Mouse (Mus musculus) layer of hippocampus, adult 2 months (tissue): ENCODE data around the gene Cdh22. TPM values are rescaled to one million over a fixed set of nuclear protein-coding genes. Genes with fewer than 3 reads are reported as not detected.

Experiments used
- DNase-seq, 2 experiments: peaks; one replicate each; pipeline ENCODE4 v3.0.0; 2022; ENCODE audit warnings: low spot score in 2 of 2
- H3K27ac ChIP-seq: fragments of 200-600 bp; 2 replicates; pipeline ENCODE4 v1.8.1; 2022
- H3K4me3 ChIP-seq: fragments of 200-600 bp; 2 replicates; pipeline ENCODE4 v1.8.1; 2022; ENCODE audit warnings: mild to moderate bottlenecking
- CTCF ChIP-seq: fragments of 200-600 bp; conservative IDR thresholded peaks from 2 replicates; pipeline ENCODE4 v1.8.1; 2022; ENCODE audit warnings: antibody characterized with exemption, mild to moderate bottlenecking, moderate library complexity
- total RNA-seq, 2 experiments: library from RNA; stranded (reverse); gene quantifications; 2 replicates each; pipeline ENCODE4 v1.2.3; 2021

Gene Cdh22
- total RNA-seq, 2 experiments from 2014 or later, result 13.8 to 15.4 TPM

DNA sequence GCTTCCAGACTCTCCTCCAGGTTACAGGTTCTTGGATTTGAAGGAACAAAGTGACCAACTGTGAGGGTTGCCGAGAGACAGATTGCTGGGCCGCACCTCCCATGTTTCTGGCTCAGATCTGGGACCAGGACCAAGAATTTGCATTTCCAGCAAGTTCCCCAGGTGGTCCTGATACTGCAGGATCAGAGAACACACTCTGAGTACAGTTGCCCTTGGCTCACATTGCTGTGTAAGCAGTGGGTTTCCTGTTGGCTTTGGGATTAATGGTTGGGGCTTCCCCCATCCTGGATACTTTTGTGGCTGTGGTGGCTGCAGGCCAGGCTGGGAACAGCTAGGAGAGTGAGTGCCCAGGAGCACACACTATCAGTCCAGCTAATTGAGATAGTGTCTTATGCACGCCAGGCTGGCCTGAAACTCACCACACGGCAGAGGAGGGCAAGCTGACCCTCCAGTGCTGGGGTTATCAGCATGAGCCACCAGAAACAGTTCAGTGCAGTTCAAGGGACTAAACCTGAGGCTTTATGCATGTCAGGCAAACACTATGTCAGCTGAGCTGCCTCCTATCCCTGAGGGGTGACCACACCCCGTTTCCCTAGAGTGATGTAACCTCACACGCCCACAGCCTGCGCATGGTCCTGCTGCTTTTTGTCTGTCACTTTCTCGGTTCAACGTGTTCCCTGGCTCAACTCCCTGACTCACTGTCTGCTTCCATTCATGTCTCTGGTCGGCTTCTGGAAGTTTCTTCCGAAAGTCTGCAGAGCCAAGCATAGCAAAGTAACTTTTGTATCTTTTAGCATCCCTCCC lies 160.4 kb downstream of the Cdh22 start:
- Histone ChIP-seq H3K4me3 (no peak overlapping the region), H3K27ac (peak overlapping the region; percentile 46; the same call in 1 of the 2 replicates)
- no peak for TF ChIP-seq CTCF
- DNase-seq, result peak; percentile 31 to 35

DNA sequence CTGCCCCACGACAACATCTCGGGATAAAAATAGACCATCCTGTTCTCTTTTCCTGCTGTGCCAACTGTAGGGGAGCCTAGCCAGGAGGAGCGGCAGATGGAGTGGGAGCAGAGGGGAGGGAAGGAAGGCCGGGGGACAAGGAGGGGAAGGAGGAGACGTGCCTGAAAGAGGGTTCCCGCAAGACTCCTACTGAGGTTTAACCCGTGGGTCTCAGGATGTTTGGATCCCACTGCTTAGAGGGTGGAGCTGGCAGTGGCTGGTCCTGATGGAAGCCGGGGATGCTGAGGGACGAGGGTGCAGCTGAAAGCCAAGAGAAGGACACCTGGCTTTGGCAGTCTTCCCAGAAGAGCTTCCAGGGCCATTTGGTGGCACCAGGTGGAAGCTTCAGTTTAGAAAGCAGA lies 161.3 kb downstream of the Cdh22 start:
- peak in 1 of 2 experiments; percentile 56 for DNase-seq
- no peak for TF ChIP-seq CTCF
- Histone ChIP-seq H3K4me3 (no peak overlapping the region), H3K27ac (peak overlapping the region; percentile 64; the same call in 1 of the 2 replicates)

DNA sequence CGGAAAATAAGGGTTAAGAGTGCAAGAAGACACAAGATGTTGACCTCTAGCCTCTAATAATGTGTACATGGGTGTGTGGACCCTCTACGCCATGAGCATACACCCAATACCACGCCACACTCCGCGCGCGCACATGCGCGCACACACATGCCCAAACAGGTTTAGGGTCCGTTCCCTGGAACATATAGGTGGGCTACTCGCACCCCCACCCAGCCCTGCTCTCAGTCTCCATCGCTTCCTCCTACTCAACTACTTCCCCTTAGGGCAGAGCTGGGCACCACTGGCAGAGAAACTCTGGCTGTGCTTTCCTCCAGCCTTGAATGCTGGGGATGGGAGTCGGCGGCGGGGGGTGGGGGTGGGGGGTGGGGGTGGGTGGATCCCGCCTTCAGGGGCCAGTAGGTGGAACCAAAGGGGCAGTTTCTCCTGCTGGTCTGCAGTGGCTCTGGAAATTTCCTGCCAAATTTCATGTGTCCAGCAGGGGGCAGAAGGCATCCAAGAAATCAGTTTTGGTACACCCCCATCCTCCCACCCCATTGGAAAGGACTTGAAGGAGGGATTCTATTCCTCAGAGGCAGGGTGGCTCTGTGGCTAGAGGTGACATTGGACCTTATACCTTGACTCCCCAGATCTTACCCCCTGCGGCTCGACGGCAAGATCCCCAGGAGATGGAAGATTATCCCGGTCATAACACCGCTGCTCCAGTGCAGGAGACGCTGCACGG lies 164.4 kb downstream of the Cdh22 start:
- peak; percentile 65 to 72 for DNase-seq
- Histone ChIP-seq H3K27ac (no peak overlapping the region), H3K4me3 (no peak overlapping the region)
- peak; percentile 75 for TF ChIP-seq CTCF

GRCm38 (mm10) chr2:165068806-165069205 lies 165.8 kb downstream of the Cdh22 start:
- TF ChIP-seq CTCF, result no peak
- peak; percentile 39 to 59 for DNase-seq

GRCm38 (mm10) chr2:165064489-165064888 lies 170.2 kb downstream of the Cdh22 start:
- H3K4me3 ChIP-seq, result no peak overlapping the region
- DNase-seq, result peak in 1 of 2 experiments; percentile 52
- no peak overlapping the region for H3K27ac ChIP-seq
- no peak for TF ChIP-seq CTCF

More at GRCm38 (mm10) chr2:165068806-165069205, 165.8 kb downstream of the Cdh22 start:
- H3K4me3 ChIP-seq, result no peak overlapping the region
- H3K27ac ChIP-seq, result no peak overlapping the region

DNA sequence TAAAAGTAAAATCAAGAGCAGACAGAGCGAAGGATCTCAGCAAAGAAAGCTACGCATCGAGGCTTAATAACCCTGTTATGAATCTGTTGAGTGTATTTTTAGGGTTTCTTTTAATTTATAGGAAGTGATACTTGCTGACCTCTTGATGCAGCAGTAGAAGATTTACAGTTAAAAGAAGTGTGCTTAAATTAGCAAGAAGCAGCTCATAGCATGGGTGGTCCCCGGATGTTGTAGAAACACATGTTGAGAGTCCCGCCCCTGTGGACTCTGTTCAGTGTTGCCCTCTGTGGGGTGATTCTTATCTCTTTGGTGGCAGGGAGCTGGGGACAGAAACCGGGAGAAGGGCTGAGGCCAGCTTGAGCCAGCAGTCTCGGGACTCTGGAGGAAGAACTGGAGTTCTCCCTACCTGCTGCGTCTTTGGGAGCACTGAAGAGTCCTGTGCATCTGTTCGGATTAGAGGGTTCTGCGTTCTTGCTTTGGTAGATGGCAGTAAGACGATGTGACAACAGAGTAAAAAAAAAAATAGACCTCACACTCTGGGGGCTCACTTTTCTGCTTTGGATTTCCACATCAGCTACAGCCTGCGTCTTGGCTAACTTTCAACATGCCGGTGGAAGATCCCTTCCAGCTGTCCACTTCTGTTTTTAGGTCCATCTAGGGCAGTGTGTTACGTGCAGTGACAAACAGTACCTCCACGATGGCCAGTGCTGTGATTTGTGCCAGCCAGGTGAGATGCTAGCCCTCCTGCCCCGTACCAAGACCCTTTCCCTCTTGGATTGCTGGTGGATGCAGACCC lies 172.8 kb downstream of the Cdh22 start:
- no peak overlapping the region for H3K27ac ChIP-seq
- H3K4me3 ChIP-seq, result no peak overlapping the region
- DNase-seq, result no peak
- TF ChIP-seq CTCF, result no peak

Other genes with a start within 250 kb of the Cdh22 start
- gene Ncoa5, start 200.0 kb downstream of the Cdh22 start, total RNA-seq, result 10 to 100 TPM; 57.8 to 63.8 TPM
- gene Cd40, start 179.2 kb downstream of the Cdh22 start, total RNA-seq, result under 1 TPM; 0.33 to 0.91 TPM
- not detected for gene 1700025C18Rik, start 144.1 kb downstream of the Cdh22 start, total RNA-seq
- 10 to 100 TPM; 94.6 to 98.4 TPM for gene Slc35c2, start 53.0 kb upstream of the Cdh22 start, total RNA-seq
- gene Elmo2, start 91.6 kb upstream of the Cdh22 start, total RNA-seq, result 100 to 1,000 TPM; 200 to 202 TPM
- gene Zfp663, start 133.9 kb upstream of the Cdh22 start, total RNA-seq, result under 1 TPM in 1 of 2 experiments, not detected in 1; 0.20 TPM
- gene Zfp334, start 153.4 kb upstream of the Cdh22 start, total RNA-seq, result 10 to 100 TPM; 14.0 to 15.3 TPM
- not detected for gene Ocstamp, start 165.6 kb upstream of the Cdh22 start, total RNA-seq
- gene Slc13a3, start 238.4 kb upstream of the Cdh22 start, total RNA-seq, result 10 to 100 TPM in 1 of 2 experiments, 1 to 10 TPM in 1; 8.7 to 11.3 TPM